Mouse (Mus musculus): Measurements from ENCODE around the gene Stab1.

- TF ChIP-seq GATA1 (IDR thresholded peaks at IDR 0.05; ENCODE audit: borderline replicate concordance, low read length) = no peak
- TF ChIP-seq CTCF (IDR thresholded peaks at IDR 0.05; ENCODE audit: low read depth, low read length) = no peak
- TF ChIP-seq TAL1 (conservative IDR thresholded peaks at IDR 0.05; ENCODE audit: low read depth, low read length) = no peak
- TF ChIP-seq GATA2 (IDR thresholded peaks at IDR 0.05; ENCODE audit: borderline replicate concordance, low read depth, low read length) = no peak
These were observed 37.1 kb downstream of the Stab1 start for GRCm38 (mm10) chr14:31131272-31131821.

All from G1E (cell line).